Mouse (Mus musculus): ENCODE results near the gene Nova2.

Nova2 gene

GRCm38 (mm10) chr7:19012025-19012621, 86.4 kb downstream of the Nova2 start:
- DNase-seq (ENCODE audit: low spot score) = peak; percentile 36

DNA sequence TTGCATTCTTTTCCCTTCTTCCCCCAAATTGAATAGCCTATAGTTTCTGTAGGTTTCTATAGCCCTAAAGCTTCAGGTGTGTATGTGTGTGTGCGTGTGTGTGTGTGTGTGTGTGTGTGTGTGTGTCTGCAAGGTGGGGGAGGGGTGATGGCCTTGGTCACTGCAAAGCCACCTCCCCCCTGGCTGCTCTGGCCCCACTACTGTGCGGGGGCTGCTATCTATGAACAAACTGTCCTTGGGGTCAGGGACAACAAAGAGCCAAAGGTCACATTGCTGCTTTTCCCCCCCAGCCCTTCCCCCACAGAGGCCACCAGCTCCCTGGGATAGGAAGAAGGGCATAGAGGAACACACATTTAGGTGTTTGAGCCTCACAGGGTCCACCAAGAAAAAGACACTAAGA, 87.2 kb downstream of the Nova2 start:
- DNase-seq (ENCODE audit: low spot score) = no peak

- no peak for DNase-seq (ENCODE audit: low spot score)
Measured at GRCm38 (mm10) chr7:19014452-19014851, 88.8 kb downstream of the Nova2 start.

Measured in lung, postnatal 25 days (tissue).